Mouse (Mus musculus) ovary, adult 18-20 months (tissue): Measurements from ENCODE around the gene Zbtb5.
A peak's percentile ranks its signal among the peaks of the same experiment; 100 is the strongest.
"Not testable (repeated sequence)": the region's sequence is repeated elsewhere in the genome, so short reads cannot be mapped to it uniquely, and the experiment has no call there.

Experiments used
- DNase-seq: peaks from one replicate; pipeline ENCODE4 v3.0.0; 2022; ENCODE audit warnings: low spot score, mixed read lengths

Gene Zbtb5

DNA sequence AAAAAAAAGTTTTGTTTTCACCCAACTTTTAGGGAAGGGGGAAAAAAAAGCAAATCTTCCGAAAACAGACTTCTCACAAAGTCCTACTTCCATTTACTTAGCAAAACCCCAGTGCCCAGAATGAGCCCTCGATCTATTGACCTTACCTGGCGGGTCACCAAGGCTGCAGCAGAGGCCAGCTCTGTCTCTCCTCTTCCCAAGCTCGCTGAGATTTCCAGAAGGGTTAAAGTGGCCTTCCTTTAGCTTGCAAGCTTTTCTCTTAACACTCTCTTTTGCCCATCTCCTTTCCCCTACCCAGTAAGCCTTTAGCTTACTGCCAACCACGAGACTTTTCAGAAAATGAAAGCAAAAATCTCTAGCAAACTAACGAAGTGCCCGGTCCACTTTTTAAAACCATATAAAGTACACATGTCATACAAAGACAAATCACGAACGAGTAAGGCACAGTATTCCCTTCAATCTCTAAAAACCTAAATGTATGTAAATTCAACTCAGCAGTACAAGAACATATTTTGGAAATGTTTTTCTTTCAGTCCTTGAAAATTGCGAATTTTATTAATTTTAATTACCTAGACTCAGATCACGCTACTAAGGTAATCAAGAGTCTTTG is 1.3 kb downstream of the Zbtb5 start:
- no peak for DNase-seq

DNA sequence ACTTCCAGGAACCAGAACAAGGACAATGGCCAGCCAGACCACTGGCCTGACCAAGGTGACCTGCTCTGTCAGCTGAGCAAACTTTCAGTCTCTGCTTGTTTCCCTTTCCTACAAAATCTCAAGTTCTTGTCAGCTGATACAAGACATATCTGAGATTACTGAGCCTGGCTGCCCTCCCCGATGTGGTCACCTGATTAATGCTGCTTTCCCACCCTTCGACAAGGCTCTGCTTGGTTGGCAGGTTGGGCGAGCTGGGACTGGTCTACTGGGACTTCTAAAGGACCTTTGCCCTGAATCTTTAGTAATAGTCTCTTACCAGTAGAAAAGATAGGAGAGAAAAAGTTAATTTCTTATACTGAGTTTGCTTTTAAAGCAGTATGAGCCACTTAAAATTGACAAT is 6.8 kb downstream of the Zbtb5 start:
- DNase-seq, result no peak

DNA sequence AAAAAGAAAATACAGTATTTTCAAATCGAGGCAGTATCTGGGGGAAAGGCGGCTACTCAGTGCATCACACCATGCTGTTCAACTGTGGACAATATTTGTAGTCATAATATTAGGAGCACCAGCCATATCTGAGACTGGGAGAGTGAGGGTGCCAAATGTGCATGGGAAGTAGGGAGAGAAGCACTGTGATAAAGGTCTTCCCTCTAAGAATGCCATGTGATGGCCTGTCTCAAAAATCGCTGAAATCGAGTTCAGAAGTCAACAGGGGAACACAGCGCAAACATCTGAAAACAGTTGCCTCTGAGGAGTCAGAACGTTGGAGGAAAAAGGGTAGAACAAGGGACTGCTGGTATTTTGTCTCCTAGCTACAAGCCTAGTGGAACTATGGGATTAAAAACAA is 12.2 kb downstream of the Zbtb5 start:
- DNase-seq, result no peak

DNA sequence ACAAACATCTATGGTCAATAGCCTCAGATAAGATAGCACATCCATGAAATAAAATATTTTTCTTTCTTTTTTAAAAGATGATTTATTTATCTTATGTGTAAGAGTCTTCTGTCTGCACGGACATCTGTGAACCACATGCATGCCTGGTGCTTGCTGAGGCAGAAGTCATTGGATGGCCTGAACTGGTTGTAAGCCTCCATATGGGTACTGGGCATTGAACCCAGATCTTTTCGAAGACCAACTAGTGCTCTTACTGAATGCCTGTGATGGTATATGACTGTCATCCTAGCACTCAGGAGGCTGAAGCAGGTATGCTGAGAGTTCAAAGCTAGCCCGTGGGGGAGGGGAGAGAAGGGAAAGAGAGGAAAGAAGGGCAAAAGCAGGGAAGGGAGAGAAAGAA is 14.1 kb downstream of the Zbtb5 start:
- no peak for DNase-seq

GRCm38 (mm10) chr4:44994776-44995175 is 17.4 kb downstream of the Zbtb5 start:
- no peak for DNase-seq

- DNase-seq, result no peak
Observed at GRCm38 (mm10) chr4:44993847-44994246, 18.4 kb downstream of the Zbtb5 start.

DNA sequence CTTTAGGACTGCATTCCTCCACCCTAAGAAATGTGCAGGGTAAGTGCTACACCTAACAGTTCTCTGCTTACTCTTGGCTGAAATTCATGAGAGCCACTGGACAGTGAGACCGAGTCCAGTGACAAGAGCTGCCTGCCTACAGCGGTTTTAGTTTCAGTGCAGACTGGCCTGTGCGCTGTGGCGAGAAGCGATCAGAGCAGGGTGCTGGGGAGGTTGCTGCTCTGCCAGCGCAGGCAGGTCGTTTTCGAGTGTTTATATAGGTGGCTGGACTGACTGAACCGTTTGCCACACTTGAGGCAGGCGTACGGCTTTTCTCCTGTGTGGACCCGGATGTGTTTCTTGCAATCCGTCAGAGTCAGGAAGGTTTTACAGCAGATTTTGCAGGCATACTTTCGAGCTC is 19.0 kb downstream of the Zbtb5 start:
- DNase-seq, result not testable (repeated sequence)

DNA sequence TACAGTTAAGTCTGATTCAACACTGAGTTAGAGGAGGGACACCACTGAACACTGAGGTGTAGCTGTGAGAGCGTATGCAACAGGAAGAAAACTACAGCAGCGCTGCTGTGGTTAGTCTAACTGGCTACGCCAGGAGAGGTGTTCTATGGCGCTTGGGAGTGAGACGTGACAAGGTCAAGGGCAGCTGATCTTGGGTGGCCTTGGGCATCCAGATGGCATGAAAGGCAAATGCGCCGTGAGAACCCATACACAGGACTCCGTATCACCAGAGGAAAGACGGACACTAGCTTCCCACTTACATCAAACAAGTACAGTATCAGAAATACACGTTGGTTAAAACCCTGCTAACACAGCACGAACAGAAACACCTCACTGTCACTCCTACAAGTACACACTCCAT is 19.9 kb downstream of the Zbtb5 start:
- not testable (repeated sequence) for DNase-seq

GRCm38 (mm10) chr4:44990560-44990959 is 21.7 kb downstream of the Zbtb5 start:
- no peak for DNase-seq

DNA sequence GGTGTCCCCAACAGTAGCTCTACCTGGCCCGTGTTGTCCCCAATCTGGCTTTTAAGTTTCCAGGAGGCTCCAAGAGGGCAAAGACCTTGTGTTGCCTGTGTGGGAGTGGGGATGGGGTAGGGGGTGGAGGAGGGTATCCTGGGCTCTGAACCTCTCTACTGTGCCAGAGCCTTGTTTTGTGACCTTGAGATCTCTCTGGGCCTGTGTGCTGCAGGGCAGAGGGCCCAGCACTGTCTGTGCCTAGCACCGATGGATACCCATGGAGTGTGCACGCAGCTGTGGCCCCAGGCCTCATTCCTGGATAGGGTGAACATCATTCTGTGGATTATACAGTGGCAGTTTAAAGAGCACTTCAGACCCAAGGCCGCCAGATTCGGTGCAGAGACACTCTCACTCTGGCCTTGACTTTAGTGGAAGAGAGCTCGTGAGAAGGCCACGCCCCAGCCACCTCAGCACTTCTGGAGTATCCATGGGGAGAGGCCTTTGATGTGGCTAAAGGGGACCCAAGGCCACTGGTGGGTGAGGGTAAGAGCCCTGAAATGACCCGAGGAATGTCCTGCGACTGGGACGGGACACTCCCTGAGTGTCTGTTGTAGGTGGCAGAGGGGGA is 29.0 kb downstream of the Zbtb5 start:
- DNase-seq, result peak; percentile 51

DNA sequence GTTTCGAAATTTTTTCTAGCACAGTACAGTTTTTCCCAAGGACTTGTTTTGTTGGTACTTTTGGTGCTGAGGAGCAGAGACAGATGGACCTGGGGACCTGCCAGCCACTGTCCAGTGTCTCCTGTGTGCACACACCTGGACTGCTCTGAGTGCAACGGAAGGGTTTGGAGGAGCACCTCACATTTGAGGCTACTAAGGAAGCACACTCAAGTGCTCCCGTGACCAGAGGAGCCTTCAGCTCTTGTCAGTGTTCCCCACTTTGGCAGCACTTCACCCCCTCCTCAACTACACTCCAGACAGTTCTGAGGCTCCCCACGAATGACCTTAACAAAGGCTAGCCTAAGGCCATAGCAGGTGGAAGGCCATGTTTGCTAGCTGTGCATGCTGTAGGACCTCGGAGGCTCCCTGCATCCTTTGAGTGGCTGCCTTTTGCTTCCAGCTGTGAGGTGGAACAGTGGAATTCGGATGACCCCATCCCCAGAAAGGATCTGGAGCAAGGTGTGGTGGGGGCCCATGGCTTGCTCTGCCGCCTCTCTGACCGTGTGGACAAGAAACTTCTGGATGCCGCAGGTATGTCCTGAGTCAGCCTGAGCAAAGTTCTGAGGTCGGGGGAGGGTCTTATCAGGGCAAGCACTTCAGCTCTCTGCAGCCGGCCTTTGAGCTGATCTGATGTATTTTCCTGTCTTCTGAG is 29.6 kb downstream of the Zbtb5 start:
- DNase-seq, result no peak

DNA sequence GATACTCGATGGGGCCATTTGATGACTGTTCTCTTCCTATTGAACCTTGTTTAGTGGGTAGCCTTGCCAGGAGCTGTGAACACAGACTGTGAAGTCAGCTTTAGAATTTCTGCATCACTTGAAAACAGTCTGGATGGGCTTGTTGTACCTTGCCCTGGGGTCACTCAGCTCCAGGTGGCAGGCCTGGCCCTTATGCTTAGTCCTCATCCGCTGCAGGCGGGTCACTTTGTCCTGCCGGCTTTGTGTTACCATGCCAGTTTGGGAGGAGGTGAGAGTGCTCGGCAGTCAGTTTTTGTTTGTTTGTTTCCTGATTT is 30.3 kb downstream of the Zbtb5 start:
- no peak for DNase-seq

DNA sequence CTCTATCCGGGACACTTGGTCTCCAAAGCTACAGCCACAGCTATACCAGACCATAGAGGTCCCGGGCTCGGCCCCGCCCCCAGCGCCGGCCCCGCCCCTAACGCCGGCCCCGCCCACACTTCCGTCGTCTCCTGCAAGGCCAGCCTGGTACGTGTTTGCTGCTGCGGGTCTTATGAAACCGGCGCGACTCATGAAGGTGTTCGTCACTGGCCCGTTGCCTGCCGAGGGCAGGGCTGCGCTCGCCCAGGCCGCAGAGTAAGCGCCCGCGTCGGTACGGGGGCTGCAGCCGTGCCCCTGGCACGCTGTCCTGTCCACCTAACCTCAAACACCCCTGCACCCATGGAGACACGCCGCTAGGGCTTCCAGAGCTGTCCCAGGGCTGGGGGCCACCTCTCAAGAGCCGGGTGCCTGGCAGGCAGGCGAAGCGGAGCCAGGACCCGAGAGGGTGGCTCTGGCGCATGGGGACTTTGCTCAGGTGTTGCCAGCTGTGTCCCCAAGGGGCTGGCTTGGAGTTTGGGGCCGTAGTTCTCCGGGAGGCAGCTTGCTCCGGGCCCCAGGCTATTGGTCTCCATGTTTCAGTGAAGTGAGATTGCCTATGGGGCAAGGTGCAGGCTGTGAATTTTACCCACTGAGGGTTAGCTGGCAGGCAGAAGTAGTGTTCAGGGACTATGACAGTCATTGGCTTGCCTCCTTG is 30.8 kb downstream of the Zbtb5 start, which contains the start of gene Grhpr:
Grhpr (plus strand) TSS at position 116 of the 694 bp plus-strand sequence.
- peak; percentile 74 for DNase-seq

GRCm38 (mm10) chr4:44979794-44980338 is 32.3 kb downstream of the Zbtb5 start:
- peak; percentile 65 for DNase-seq

GRCm38 (mm10) chr4:44978175-44978574 is 34.0 kb downstream of the Zbtb5 start:
- DNase-seq, result no peak

GRCm38 (mm10) chr4:44976921-44977710 is 35.1 kb downstream of the Zbtb5 start:
- DNase-seq, result no peak

DNA sequence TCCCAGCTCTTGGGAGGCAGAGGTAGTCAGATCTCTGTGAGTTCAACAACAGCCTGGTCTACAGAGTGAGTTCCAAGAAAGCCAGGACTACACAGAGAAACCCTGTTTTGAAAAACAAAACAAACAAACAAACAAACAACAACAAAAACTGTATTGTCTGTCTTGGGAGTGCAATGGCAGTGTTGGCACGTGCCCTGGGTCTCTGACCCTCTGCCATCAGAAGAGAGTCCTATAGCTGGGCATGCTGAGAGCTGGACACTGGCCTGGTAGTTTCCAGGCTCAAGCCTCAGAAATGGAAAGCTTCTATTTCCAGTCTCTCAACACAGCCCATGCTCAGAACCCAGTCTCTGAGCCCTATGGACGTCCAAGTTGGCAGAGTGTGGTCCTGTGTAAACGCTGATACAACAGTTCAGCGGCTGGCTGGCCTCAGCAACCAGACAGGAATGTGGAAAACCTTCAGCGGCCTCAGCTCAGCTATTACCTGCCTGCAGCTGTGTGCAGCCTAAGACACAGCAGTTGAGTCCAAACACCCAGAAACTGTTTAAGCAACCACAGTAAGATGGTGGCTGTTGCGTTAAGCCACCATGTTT is 36.1 kb downstream of the Zbtb5 start:
- DNase-seq, result no peak

GRCm38 (mm10) chr4:44974331-44974730 is 37.9 kb downstream of the Zbtb5 start:
- DNase-seq, result no peak

- no peak for DNase-seq
Observed at GRCm38 (mm10) chr4:44973871-44974270, 38.3 kb downstream of the Zbtb5 start.

GRCm38 (mm10) chr4:44973450-44973849 is 38.8 kb downstream of the Zbtb5 start:
- DNase-seq, result peak; percentile 78

DNA sequence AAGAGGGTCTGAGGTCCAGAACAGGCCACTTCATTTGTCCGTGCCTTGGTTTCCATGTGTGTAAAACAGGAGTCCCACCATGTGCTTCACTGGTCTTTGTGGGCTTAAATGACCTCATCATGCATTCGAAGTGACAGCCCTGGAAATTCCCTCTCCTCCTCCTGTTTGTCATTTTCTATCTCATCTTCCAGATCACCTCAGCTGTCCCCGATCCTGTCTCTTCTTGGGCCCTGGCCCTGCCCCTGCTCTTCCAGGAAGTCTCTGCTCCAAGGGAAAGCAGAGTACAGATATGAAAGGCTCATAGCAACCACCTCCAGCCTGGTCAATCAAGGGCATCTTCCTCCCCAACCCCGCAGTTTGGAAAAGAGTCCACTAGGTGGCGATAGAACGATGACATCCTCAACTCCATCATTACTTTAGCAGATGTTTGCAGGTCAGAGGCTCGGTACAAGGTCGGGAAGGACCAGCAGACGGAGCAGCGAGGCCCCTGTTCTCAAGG is 41.6 kb downstream of the Zbtb5 start:
- DNase-seq, result no peak
